Mouse (Mus musculus): Measurements from ENCODE around the gene Cnih2. TPM values are rescaled to one million over a fixed set of nuclear protein-coding genes. Genes with fewer than 3 reads are reported as not detected.

Cnih2 gene
- polyA plus RNA-seq, 1 experiment from 2014 or later: 432 TPM

DNA sequence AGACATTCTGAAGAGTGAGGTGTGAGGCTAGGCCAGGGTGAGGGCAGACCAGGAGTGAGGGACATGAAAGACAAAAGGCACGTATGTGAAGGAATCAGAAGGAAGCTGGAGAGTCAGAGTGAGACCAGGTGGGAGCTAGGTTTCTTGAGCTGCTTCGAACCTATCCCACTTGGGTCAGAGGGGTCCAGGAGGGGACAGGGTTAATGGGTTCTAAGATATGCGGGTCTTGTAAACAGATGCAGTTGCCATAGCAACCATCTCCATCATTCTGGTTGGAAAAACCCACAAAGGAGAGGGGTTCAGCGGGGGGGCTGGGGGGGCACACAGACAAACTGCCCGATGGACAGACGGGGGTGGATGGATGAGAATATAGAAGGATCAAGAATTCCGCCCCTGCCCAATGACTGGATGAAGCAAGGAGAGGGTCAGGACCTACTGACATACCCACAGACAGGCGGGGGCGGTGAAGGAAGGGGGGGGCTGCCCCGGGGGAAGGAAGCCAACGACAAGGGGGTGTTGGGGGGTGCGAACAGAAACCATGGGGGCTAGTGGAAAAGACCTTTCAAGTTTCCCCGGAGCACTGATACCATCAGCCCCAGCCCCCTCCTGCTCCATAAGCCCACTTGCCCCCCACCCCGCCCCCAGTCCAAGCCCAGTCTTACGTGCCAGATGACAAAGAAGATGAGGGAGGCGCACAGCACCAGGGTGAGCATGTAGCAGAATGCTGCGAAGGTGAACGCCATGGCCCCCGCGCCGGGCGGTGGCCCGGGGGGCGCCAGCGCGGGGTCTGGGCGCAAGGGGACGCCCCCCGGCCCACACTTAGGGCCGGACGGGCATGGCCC lies 579 bp downstream of the Cnih2 start:
- peak overlapping the region; percentile 98 for H3K27ac ChIP-seq (ENCODE audit: low read length)
- H3K4me2 ChIP-seq (ENCODE audit: low read length): peak overlapping the region; percentile 88
- ATAC-seq: peak; percentile 22
- peak overlapping the region; percentile 89 for H3K4me3 ChIP-seq (ENCODE audit: low read depth, low read length)
- WGBS: under 1% methylated on average over 26 of the region's 31 CpGs
- H3K9ac ChIP-seq (ENCODE audit: low read depth, low read length): peak overlapping the region; percentile 100
- peaks cover 55% of the 10 kb centered on the region for H3K4me1 ChIP-seq (ENCODE audit: control insufficient read depth, insufficient read depth, low read length)
- no peaks in the 10 kb centered on the region for H3K9me3 ChIP-seq (replicated peaks; ENCODE audit: control insufficient read depth, low read length, poor library complexity, severe bottlenecking)
- peaks cover 25% of the 10 kb centered on the region for H3K36me3 ChIP-seq (ENCODE audit: control insufficient read depth, insufficient read depth, low read length)
- H3K27me3 ChIP-seq (ENCODE audit: control insufficient read depth, insufficient read depth, low read depth, low read length): no peaks in the 10 kb centered on the region

DNA sequence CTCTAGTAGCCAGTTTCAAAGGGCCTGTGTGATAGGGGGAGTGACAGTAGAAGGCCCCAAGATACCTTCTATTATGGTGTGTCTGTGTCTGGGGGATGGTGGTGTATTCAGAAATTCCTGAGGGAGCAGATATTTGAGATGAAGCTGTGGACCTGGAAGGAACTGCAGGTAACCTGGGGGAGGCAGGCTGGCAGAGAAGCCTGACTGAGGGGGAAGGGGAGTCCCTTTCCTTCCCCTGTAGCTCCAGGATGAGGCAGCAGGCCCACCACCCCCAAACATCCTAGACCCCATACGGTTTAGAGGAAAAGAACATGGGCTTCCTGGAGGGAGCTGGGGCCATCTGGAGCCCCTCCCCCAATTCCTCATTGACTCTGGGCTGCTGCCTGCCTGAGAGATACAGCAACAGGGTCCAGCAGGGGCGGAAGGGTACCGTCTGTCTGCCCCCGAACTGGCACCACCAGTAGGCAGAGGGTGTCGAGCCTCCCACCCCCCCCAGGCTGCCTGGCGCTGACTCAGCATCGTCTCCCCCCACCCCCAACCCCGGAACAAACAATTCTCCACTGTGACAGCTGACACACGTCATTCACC lies 2.3 kb downstream of the Cnih2 start:
- H3K9me3 ChIP-seq (replicated peaks; ENCODE audit: control insufficient read depth, low read length, poor library complexity, severe bottlenecking): no peaks in the 10 kb centered on the region
- H3K4me2 ChIP-seq (ENCODE audit: low read length): peak overlapping the region; percentile 88
- ATAC-seq: no peak
- H3K9ac ChIP-seq (ENCODE audit: low read depth, low read length): peak overlapping the region; percentile 100
- peaks cover 31% of the 10 kb centered on the region for H3K36me3 ChIP-seq (ENCODE audit: control insufficient read depth, insufficient read depth, low read length)
- H3K4me3 ChIP-seq (ENCODE audit: low read depth, low read length): peak overlapping the region; percentile 89
- H3K27ac ChIP-seq (ENCODE audit: low read length): peak overlapping the region; percentile 98
- no peaks in the 10 kb centered on the region for H3K27me3 ChIP-seq (ENCODE audit: control insufficient read depth, insufficient read depth, low read depth, low read length)
- WGBS: 4% methylated on average over 9 of the region's 9 CpGs
- H3K4me1 ChIP-seq (ENCODE audit: control insufficient read depth, insufficient read depth, low read length): peaks cover 55% of the 10 kb centered on the region

DNA sequence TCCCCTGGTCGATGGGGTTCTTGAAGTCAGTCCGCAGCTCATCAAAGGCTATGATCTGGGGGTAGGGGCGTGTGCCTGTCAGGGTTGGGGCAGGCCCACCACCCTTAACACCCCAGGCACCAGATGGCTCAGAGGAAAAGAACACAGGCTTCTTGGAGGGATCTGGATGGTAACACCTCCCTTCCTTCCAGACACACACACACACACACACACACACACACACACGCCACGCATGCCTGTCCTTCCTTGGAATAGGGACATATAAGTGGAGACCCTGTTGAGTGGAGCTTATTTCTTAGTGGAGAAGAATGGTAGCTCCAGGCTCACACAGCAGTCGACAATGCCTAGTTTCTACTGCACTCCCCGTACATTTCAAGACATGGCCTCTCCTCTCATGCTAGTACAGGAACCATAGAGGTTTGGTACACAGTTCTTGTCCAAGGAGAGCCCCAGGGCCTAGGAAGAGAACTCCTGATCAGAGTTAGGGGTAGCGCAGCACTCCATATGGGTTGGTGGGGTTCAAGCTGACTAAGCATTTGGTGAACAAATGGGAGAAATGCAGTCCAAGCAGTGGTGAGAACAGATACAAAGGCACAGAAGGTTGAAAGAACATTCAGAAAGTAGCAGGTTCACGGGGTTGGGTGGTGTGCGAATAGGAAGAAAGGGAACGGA lies 3.4 kb downstream of the Cnih2 start:
- peaks cover 22% of the 10 kb centered on the region for H3K36me3 ChIP-seq (ENCODE audit: control insufficient read depth, insufficient read depth, low read length)
- 25% methylated on average over 11 of the region's 11 CpGs for WGBS
- H3K9me3 ChIP-seq (replicated peaks; ENCODE audit: control insufficient read depth, low read length, poor library complexity, severe bottlenecking): no peaks in the 10 kb centered on the region
- peak overlapping the region; percentile 88 for H3K4me2 ChIP-seq (ENCODE audit: low read length)
- peak overlapping the region; percentile 98 for H3K27ac ChIP-seq (ENCODE audit: low read length)
- peaks cover 54% of the 10 kb centered on the region for H3K4me1 ChIP-seq (ENCODE audit: control insufficient read depth, insufficient read depth, low read length)
- H3K27me3 ChIP-seq (ENCODE audit: control insufficient read depth, insufficient read depth, low read depth, low read length): no peaks in the 10 kb centered on the region
- peak overlapping the region; percentile 100 for H3K9ac ChIP-seq (ENCODE audit: low read depth, low read length)
- ATAC-seq: no peak; the same call in 1 of the 2 replicates
- peak overlapping the region; percentile 89 for H3K4me3 ChIP-seq (ENCODE audit: low read depth, low read length)

DNA sequence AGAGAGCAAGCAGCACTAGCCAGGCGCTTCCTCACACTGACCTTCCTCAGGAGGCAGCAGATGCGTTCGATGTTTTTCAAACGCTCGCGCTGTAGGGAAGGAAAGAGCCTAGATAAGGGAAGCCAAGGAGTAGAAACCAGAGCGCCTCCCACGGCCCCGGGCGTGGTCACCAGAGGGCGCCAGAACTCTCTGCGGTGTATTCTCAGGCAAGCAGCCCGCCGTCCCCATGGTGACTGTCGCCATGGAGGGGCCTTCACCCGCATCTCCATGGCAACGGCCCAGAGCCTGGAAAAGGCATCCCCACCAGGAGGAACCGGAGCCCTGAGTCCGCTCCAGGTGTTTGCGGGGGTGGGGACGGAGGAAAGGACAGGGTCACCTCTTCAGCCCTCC lies 4.1 kb downstream of the Cnih2 start:
- H3K4me1 ChIP-seq (ENCODE audit: control insufficient read depth, insufficient read depth, low read length): peaks cover 53% of the 10 kb centered on the region
- peak overlapping the region; percentile 98 for H3K27ac ChIP-seq (ENCODE audit: low read length)
- H3K36me3 ChIP-seq (ENCODE audit: control insufficient read depth, insufficient read depth, low read length): peaks cover 19% of the 10 kb centered on the region
- peak overlapping the region; percentile 100 for H3K9ac ChIP-seq (ENCODE audit: low read depth, low read length)
- H3K27me3 ChIP-seq (ENCODE audit: control insufficient read depth, insufficient read depth, low read depth, low read length): no peaks in the 10 kb centered on the region
- under 1% methylated on average over 19 of the region's 21 CpGs for WGBS
- peak overlapping the region; percentile 89 for H3K4me3 ChIP-seq (ENCODE audit: low read depth, low read length)
- no peaks in the 10 kb centered on the region for H3K9me3 ChIP-seq (replicated peaks; ENCODE audit: control insufficient read depth, low read length, poor library complexity, severe bottlenecking)
- ATAC-seq: peak; percentile 61
- peak overlapping the region; percentile 88 for H3K4me2 ChIP-seq (ENCODE audit: low read length)

DNA sequence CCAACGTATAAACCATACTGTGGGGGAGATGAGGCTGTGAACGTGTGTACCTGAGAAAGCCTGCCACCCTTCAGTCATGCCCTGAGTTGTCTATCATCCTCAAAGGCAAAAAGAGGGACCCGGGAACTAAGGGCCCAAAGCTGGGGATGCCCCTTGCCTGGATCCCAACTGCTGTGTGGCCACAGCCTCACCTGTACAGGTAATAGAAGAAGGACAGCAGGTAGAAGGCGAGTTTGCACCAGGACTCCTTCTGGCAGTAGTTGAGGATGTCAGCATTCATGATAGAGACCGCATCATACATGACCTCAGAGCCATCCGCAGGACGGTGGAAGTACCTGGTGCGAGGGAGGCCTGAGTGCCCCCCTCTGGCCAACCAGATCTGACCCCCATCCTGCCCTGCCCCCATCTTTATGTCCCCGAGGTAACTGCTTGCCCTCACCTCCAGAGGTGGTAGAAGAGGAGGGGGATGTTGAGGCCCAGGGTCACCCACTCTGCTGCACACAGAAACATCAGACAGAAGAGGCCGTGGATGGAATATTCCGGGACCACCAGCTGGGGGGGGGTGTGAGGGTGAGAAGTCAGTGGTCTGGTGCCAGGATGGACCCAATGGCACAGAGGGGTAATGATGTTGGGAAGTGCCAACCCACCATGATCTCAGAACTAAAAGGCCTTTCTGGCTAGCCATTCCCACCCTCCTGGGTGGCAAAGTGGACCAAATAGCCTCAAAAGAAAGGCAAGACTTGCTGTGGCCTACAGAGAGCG lies 4.7 kb downstream of the Cnih2 start:
- 75% methylated on average over 12 of the region's 12 CpGs for WGBS

DNA sequence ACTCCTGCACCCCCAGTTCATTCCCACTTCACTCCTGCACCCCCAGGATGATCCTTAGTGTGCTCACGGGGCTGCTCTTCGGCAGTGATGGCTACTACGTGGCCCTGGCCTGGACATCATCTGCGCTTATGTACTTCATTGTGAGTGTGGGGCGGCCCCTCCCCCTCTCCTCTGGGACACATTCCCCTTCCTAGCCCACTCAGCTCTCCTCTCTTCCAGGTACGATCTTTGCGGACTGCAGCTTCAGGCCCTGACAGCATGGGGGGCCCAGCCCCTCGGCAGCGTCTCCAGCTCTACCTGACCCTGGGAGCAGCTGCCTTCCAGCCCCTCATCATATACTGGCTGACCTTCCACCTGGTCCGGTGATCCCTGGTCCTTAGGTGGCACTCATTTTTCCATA lies 6.2 kb downstream of the Cnih2 start:
- 92% methylated on average over 10 of the region's 10 CpGs for WGBS
- H3K27ac ChIP-seq (ENCODE audit: low read length): no peak overlapping the region
- no peak overlapping the region for H3K9ac ChIP-seq (ENCODE audit: low read depth, low read length)
- peaks cover 53% of the 10 kb centered on the region for H3K4me1 ChIP-seq (ENCODE audit: control insufficient read depth, insufficient read depth, low read length)
- no peaks in the 10 kb centered on the region for H3K9me3 ChIP-seq (replicated peaks; ENCODE audit: control insufficient read depth, low read length, poor library complexity, severe bottlenecking)
- no peak for ATAC-seq
- no peak overlapping the region for H3K4me2 ChIP-seq (ENCODE audit: low read length)
- H3K4me3 ChIP-seq (ENCODE audit: low read depth, low read length): no peak overlapping the region
- no peaks in the 10 kb centered on the region for H3K27me3 ChIP-seq (ENCODE audit: control insufficient read depth, insufficient read depth, low read depth, low read length)
- peaks cover 19% of the 10 kb centered on the region for H3K36me3 ChIP-seq (ENCODE audit: control insufficient read depth, insufficient read depth, low read length)

More for the DNA sequence above, 4.7 kb downstream of the Cnih2 start:
- peak overlapping the region; percentile 89 for H3K4me3 ChIP-seq (ENCODE audit: low read depth, low read length)
- no peaks in the 10 kb centered on the region for H3K27me3 ChIP-seq (ENCODE audit: control insufficient read depth, insufficient read depth, low read depth, low read length)
- peaks cover 19% of the 10 kb centered on the region for H3K36me3 ChIP-seq (ENCODE audit: control insufficient read depth, insufficient read depth, low read length)
- no peak; the same call in 1 of the 2 replicates for ATAC-seq
- H3K9ac ChIP-seq (ENCODE audit: low read depth, low read length): peak overlapping the region; percentile 100
- H3K9me3 ChIP-seq (replicated peaks; ENCODE audit: control insufficient read depth, low read length, poor library complexity, severe bottlenecking): no peaks in the 10 kb centered on the region
- H3K4me1 ChIP-seq (ENCODE audit: control insufficient read depth, insufficient read depth, low read length): peaks cover 52% of the 10 kb centered on the region
- peak overlapping the region; percentile 88 for H3K4me2 ChIP-seq (ENCODE audit: low read length)
- H3K27ac ChIP-seq (ENCODE audit: low read length): peak overlapping the region; percentile 98

DNA sequence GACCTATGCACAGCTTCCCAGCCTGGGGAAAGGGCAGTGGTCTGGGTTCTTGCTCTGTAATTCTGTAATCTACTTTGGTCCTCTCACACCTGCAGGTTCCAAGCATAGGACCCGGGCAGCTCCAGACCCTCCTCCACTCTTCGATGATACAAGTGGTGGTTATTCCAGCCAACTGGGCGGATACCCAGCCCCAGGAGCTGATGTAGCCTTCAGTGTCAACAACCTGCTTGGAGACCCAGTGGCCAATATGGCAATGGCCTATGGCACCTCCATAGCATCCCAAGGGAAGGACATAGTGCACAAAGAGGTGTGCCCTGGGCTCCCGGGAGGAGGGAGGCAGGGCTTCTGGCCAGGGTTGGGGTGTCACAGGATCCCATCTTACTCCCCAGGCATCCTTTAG lies 9.0 kb downstream of the Cnih2 start:
- 87% methylated on average over 4 of the region's 4 CpGs for WGBS
- Histone ChIP-seq H3K36me3 (ENCODE audit: control insufficient read depth, insufficient read depth, low read length) (peaks cover 19% of the 10 kb centered on the region), H3K9ac (ENCODE audit: low read depth, low read length) (peak overlapping the region; percentile 68), H3K4me3 (ENCODE audit: low read depth, low read length) (peak overlapping the region; percentile 52), H3K9me3 (replicated peaks; ENCODE audit: control insufficient read depth, low read length, poor library complexity, severe bottlenecking) (no peaks in the 10 kb centered on the region), H3K27ac (ENCODE audit: low read length) (no peak overlapping the region), H3K4me1 (ENCODE audit: control insufficient read depth, insufficient read depth, low read length) (peaks cover 28% of the 10 kb centered on the region), H3K4me2 (ENCODE audit: low read length) (peak overlapping the region; percentile 69), H3K27me3 (ENCODE audit: control insufficient read depth, insufficient read depth, low read depth, low read length) (peaks cover 5% of the 10 kb centered on the region)
- no peak for ATAC-seq

DNA sequence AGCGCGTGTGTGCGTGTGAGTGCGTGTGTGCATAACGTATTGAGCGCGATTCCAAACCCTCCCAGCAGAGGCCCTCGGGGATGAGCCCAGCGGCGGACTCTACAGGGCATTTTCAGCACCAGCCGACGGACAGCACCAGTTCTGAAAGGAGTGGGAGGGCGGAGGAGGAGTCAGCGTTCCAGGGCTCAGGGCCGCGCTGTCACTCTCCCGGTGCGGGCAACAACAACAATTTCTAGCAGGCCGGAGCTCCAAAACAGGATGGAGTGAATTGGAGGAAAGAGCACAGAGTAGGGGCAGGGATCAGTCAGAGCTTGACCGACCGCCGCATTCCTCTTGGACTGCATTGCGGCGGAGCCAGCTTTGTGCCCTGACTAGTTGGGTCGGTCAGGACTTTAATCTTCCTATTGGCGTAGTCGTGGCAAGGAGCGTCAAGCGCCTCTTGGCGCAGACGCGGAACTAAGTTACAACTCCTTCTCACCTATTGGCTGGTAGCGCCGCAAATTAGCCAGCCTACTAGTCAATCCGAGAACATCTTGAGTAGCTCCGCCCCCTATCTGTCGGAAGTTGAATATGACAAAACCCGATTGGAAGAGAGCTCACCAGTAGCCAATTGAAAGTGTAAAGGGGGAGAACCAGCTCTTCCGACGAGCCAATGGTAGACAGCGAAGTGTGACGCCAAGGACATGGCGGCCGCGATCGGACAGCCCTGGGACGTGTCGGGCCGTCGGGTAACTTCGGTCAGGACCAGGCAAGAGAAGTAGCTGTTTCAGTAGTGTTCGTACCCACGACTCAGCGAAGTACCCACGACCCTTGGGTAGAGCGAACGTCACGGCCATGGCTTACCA lies 10.2 kb downstream of the Cnih2 start, which contains the start of gene Yif1a:
Gene Yif1a (plus strand): TSS at position 655 of the 845 bp plus-strand sequence.
- Histone ChIP-seq H3K9me3 (replicated peaks; ENCODE audit: control insufficient read depth, low read length, poor library complexity, severe bottlenecking) (no peaks in the 10 kb centered on the region), H3K27ac (ENCODE audit: low read length) (peak within 1 kb of the TSS; percentile 90), H3K9ac (ENCODE audit: low read depth, low read length) (peak within 1 kb of the TSS; percentile 71), H3K4me3 (ENCODE audit: low read depth, low read length) (peak within 1 kb of the TSS; percentile 52), H3K36me3 (ENCODE audit: control insufficient read depth, insufficient read depth, low read length) (peaks cover 12% of the 10 kb centered on the region), H3K27me3 (ENCODE audit: control insufficient read depth, insufficient read depth, low read depth, low read length) (peaks cover 13% of the 10 kb centered on the region), H3K4me2 (ENCODE audit: low read length) (peak within 1 kb of the TSS; percentile 75), H3K4me1 (ENCODE audit: control insufficient read depth, insufficient read depth, low read length) (peaks cover 19% of the 10 kb centered on the region)
- peak; percentile 94 for ATAC-seq
- WGBS: under 1% methylated on average over 58 of the region's 58 CpGs

All from midbrain, embryonic 16.5 days (tissue).